Mouse (Mus musculus) frontal cortex, adult 2 months (tissue): ENCODE data around the gene Slc2a10. TPM values are rescaled to one million over a fixed set of nuclear protein-coding genes. Genes with fewer than 3 reads are reported as not detected.

Experiments used
- DNase-seq, 2 experiments: peaks; one replicate each; pipeline ENCODE4 v3.0.0; 2022; ENCODE audit warnings: low spot score in 1 of 2; ENCODE audit errors: extremely low spot score in 1 of 2
- polyA plus RNA-seq: library from polyadenylated mRNA; depleted of rRNA; stranded (reverse); fragments of >200 nt; gene quantifications from 2 replicates; pipeline ENCODE4 v1.2.3, GENCODE M21; 2012; rRNA removed

Slc2a10 gene
- polyA plus RNA-seq, 1 experiment, result 2.0 TPM

- no peak for DNase-seq
Observed at GRCm38 (mm10) chr2:165557278-165557677, 53.7 kb downstream of the Slc2a10 start.

DNA sequence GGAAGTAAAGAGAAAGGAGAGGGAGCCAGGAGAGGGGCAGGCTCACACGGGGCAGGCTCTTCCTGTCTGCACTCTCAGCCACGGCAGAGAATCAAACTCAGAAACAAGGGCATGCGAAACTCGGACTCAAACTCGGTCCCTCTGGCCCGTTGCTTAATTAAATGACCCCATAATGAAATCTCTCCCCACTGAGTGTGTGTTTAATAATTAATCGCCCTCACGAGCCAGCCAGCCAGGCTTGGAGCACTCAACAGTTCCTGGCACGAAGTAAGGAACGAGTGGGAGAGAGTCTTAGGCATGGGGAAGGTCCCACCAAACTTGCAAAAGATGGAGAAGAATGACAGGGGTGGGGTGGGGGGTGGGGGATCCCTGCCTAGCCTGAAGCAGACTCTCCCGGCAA is 55.3 kb downstream of the Slc2a10 start:
- DNase-seq, result no peak

- DNase-seq, result no peak
Observed at GRCm38 (mm10) chr2:165559506-165560235, 56.1 kb downstream of the Slc2a10 start.

GRCm38 (mm10) chr2:165561861-165562260 is 58.3 kb downstream of the Slc2a10 start:
- DNase-seq, result no peak

DNA sequence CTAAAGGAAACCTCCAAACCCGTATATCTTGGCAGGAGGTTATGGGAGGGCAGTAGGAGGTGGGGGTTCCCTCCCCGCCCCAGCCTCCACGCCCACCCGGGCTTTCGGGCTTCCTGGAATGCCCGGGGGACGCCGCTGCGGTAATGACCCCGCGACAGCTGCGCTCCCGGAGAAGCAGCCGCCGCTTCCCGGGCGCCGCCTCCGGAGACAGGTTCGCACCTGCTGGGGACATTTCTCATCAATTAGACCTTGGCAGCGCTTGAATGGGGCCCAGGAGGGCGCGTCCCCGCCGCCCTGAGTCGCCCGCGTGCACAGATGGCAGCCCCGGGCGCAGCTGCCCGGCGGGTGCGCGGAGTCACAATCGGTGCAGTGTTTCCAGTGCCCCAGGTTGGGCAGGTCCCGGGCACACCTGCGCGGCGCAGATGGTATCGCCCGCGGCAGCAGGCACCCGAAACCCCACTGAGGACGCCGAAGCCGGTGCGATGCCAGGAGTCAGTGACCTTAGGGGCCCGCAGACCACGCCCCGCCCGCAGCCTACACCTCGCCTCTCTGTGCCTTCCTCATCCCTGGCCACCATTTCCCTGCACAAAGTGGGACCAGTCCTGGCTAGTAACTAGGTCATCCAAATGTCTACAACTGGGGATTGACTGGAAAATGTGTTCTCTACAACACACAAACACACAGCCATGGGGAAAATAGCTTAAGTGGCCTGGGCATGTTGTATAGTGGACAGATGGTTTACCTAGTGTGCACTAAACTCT is 59.9 kb downstream of the Slc2a10 start:
- DNase-seq, result no peak

DNA sequence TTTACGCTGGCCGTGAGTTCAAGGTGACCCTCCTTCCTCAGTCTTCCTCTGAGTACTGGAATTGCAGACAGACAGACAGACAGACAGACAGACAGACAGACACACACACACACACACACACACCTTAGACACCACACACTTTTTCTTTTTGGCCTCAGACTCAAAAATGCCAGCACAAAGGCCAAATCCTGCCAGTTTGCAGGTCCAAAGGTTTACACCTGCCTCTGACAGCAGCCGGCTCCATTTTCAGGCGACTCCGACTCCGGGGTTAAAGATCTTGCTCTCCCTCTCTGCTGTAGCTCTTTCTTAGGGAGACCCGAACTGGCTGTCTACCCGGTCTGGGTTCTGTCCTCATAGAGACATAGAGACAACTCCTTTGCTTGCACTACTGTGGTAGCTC is 60.5 kb downstream of the Slc2a10 start:
- DNase-seq, result no peak

DNA sequence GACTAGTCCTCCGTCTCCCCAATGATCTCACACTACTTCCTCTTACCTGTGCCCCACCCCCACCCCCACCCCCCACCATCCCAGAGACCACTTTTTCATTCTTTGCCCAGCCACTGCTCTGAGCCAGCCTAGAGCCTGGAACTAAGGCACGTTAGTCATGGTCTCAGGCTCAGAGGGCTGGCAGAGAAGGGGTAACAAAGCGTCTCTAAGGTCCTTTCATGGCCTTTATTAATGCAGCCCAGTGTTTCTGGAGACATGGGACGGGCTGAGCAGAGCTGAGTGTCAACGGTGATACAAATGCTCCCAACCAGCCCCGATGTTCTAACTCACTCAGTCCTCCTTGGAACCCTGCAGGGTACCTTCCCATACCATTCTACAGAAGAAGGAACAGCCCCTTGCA is 61.0 kb downstream of the Slc2a10 start:
- DNase-seq, result no peak

GRCm38 (mm10) chr2:165566898-165567297 is 63.3 kb downstream of the Slc2a10 start:
- no peak for DNase-seq

DNA sequence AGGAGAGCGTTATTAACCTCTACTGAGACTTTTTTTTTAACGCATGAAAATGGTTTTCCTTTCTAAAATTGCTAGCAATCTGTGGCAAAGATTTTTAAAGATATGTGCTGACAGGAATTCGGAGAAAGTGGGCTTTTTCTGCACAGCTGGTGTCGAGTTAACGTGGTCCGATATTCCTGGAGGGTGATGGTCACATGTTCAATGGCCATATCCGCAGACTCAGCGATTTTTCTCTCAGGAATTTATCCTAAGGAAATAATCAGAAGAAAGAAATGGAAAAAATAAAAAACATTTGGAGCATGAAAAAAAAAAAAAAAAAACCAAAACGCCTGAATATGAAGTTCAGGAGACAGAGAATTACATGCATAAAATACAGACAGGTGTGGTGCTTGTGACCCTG is 64.2 kb downstream of the Slc2a10 start:
- no peak for DNase-seq

DNA sequence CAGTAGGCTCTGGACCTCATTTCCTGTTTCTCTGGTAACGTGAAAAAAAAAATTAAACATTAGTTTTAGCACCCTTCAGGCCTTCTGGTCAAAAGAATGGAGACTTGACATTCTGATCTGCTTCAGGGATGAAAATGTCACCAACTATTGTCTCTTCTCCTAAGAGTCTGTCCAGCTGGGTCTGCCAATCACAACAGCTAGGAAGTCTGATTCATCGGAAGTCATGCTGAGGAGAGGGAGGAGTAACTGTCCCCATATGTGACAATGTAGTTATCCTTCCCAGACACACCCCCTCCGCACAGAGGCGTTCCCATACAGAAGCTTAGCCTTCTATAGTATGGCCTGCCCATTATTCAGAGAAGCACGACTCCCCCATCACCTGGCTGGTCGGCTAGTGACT is 65.3 kb downstream of the Slc2a10 start:
- DNase-seq, result no peak

Other genes starting within 250 kb of the Slc2a10 start
- gene Slc35c2, start 215.9 kb upstream of the Slc2a10 start, polyA plus RNA-seq, result 58.6 and 62.5 TPM in 2 replicates
- 185 TPM in 2 replicates for gene Elmo2, start 177.3 kb upstream of the Slc2a10 start, polyA plus RNA-seq
- 0.46 and 0.59 TPM in 2 replicates for gene Zfp663, start 135.1 kb upstream of the Slc2a10 start, polyA plus RNA-seq
- 9.7 and 10.1 TPM in 2 replicates for gene Zfp334, start 115.5 kb upstream of the Slc2a10 start, polyA plus RNA-seq
- gene Ocstamp, start 103.4 kb upstream of the Slc2a10 start, polyA plus RNA-seq, result 0.02 TPM in 2 replicates
- gene Slc13a3, start 30.6 kb upstream of the Slc2a10 start, polyA plus RNA-seq, result 30.1 and 33.8 TPM in 2 replicates
- 24.6 and 27.4 TPM in 2 replicates for gene Trp53rka, start 10.5 kb upstream of the Slc2a10 start, polyA plus RNA-seq
- gene Eya2, start 91.2 kb downstream of the Slc2a10 start, polyA plus RNA-seq, result 11.9 and 17.1 TPM in 2 replicates